Mouse (Mus musculus) spleen, postnatal 36 days (tissue): ENCODE results near the gene Tas2r119.

ENCODE experiments used
- DNase-seq, 2 experiments: peaks; one replicate each; pipeline ENCODE4 v3.0.0; 2022; ENCODE audit warnings: low spot score in 2 of 2, mixed read lengths in 1 of 2

The Tas2r119 gene

GRCm38 (mm10) chr15:32225394-32225793, 48.3 kb downstream of the Tas2r119 start:
- DNase-seq: no peak

DNA sequence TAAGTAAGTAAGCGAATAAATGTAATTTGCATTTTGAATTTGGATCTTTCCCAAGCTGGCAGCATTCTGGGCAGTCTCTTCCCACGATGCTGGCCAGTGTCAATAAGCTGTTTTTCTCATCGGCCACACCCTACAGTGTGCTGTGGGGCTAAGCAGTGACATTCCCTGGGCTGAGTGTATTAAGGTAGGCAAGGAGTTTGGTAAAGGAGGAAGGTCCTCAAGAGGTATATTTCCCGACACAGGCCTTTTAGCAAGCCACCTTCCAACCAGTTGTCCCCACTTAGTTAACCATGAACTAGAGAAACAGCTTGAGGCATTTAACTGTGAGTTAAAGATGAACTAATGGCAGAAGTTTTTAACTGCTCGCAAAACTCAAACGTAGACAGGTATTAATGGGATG, 49.3 kb downstream of the Tas2r119 start:
- no peak for DNase-seq

DNA sequence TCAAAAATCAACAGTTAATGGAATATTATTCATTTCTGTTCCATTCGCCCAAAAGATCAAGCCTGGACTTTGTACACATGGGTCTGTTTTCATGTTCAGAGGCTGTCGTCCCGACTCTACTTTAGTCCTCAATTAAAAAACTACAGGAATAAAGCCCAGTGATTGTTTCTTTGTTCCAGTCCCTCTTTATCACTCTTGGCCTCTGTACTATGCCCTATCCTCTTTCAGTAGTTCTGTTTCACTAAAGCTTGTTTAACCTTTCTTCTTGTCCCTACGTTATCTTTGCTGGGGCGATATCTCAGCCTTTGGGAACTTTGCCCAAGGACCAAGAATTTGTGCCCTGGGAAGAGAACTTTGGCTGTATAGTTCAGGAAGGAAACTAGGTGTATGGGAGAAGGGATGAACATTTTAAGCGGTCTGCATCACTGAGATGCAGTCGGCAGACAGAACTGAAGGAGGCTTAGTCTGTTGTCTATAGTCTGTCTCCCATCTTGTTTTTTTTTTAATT, 49.9 kb downstream of the Tas2r119 start:
- no peak for DNase-seq
